Mouse (Mus musculus): ENCODE measurements at regions not wholly inside any gene's neighbourhood (a gene's known extent, or its start where the extent isn't known, plus 50 kb on each side); places are given as distances from the start of the nearest gene placed in this dataset.

DNA sequence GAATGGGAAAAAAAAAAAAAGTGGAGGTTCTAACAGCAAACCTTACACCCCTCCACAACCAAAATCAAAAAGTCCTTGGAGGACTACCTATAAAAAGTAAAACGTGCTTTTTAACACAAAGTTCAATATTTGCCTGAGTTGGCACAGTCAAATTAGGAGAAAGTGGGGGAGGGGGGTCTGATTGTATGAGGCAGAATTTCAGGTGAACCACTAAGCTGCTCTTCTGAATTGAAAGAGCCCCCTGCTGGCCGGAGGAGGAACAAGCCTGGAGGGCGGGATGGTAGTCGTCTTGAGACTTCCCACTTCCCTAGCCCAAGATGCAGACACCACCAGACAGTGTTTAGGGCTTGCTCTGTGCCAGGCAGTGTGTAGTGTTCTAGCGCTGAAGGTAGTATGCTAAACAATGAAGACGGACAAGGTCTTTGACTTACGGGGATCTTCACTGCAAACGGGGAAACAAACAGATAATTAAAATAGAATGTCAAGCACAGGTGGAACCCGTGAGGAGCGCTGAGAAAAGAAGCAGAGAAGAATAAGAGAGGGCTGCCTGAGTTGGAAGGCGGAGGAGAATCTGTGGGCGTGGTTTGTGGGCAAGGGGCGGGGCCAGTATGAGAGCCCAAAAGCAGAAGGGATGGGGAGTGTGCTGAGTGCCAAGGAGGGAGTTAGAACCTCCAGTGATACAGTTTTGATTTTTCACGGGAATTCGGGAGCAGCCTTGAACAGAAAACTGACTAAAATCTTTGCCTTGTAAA lies 69.8 kb upstream of the Nfe2l3 start:
- no peak for TF ChIP-seq POLR2A (IDR thresholded peaks at IDR 0.05; ENCODE audit: low read depth, low read length)
- TF ChIP-seq CTCF (conservative IDR thresholded peaks at IDR 0.05; ENCODE audit: insufficient read depth, insufficient read length, low read depth, low read length): peak; percentile 68

Measured in kidney, adult 2 months (tissue).